8 mouse cellular contexts compared by ENCODE assay signal in genomic region chr1:135248434-135248850, GRCm38 (mm10). TPM values are rescaled to one million over a fixed set of nuclear protein-coding genes. Genes with fewer than 3 reads are reported as not detected.
DNase-seq lines count a peak whose midpoint lies in the region; ATAC-seq and TF ChIP-seq lines count a peak whose summit lies in the region.

No protein-coding gene starts in this region.

- no peak overlapping the region for H3K9ac ChIP-seq in limb, embryonic 15.5 days
- H3K9ac ChIP-seq in neural tube, embryonic 13.5 days, result peak overlapping the region; percentile 62

- intact Hi-C loops in heart, postnatal 10 days (cut with DNase I), result no loop called here

- ATAC-seq in limb, embryonic 15.5 days (ENCODE audit: insufficient number of reproducible peaks, low FRiP score, low TSS enrichment, low read depth), result no peak
- peak; percentile 90 for ATAC-seq in neural tube, embryonic 13.5 days (ENCODE audit: low read depth)

- H3K27me3 ChIP-seq in E14TG2a.4 (ENCODE audit: insufficient read depth, low read length), result no peaks in the 10 kb centered on the region
- H3K27me3 ChIP-seq in limb, embryonic 15.5 days, result peaks cover 3% of the 10 kb centered on the region; the same call in 1 of the 2 replicates
- H3K27me3 ChIP-seq in neural tube, embryonic 13.5 days, result no peaks in the 10 kb centered on the region

- 0 out of 2 replicates have a peak overlapping the region, but pooled peaks have one; percentile 29 for H3K4me2 ChIP-seq in limb, embryonic 15.5 days
- peak overlapping the region; percentile 58 for H3K4me2 ChIP-seq in neural tube, embryonic 13.5 days

- no peaks in the 10 kb centered on the region for H3K9me3 ChIP-seq in E14TG2a.4 (ENCODE audit: low read length)
- H3K9me3 ChIP-seq in limb, embryonic 15.5 days, result no peaks in the 10 kb centered on the region
- no peaks in the 10 kb centered on the region for H3K9me3 ChIP-seq in neural tube, embryonic 13.5 days

- H3K27ac ChIP-seq in limb, embryonic 15.5 days, result no peak overlapping the region
- H3K27ac ChIP-seq in neural tube, embryonic 13.5 days (replicated peaks), result 0 out of 2 replicates have a peak overlapping the region, but pooled peaks have one; percentile 3

- no peak for TF ChIP-seq CTCF in E14TG2a.4 (conservative IDR thresholded peaks at IDR 0.05; ENCODE audit: low read length)

- H3K36me3 ChIP-seq in E14TG2a.4 (ENCODE audit: insufficient read depth, low read length), result peaks cover 9% of the 10 kb centered on the region
- no peaks in the 10 kb centered on the region for H3K36me3 ChIP-seq in limb, embryonic 15.5 days
- no peaks in the 10 kb centered on the region for H3K36me3 ChIP-seq in neural tube, embryonic 13.5 days

- peaks cover 58% of the 10 kb centered on the region for H3K4me1 ChIP-seq in E14TG2a.4 (replicated peaks; ENCODE audit: low read depth, low read length)
- H3K4me1 ChIP-seq in limb, embryonic 15.5 days, result peaks cover 11% of the 10 kb centered on the region
- H3K4me1 ChIP-seq in neural tube, embryonic 13.5 days (replicated peaks), result peaks cover 9% of the 10 kb centered on the region; the same call in 1 of the 2 replicates

- H3K4me3 ChIP-seq in E14TG2a.4 (replicated peaks; ENCODE audit: low read length), result peak overlapping the region; percentile 73
- H3K4me3 ChIP-seq in limb, embryonic 15.5 days, result 0 out of 2 replicates have a peak overlapping the region, but pooled peaks have one; percentile 2
- peak overlapping the region; percentile 42 for H3K4me3 ChIP-seq in neural tube, embryonic 13.5 days

- 4% methylated on average over 15 of the region's 15 CpGs for WGBS in limb, embryonic 15.5 days
- 4% methylated on average over 15 of the region's 15 CpGs for WGBS in neural tube, embryonic 13.5 days

- peak; percentile 66 to 70 for DNase-seq in cerebellum, adult 18-20 months
- DNase-seq in frontal cortex, adult 2 months (ENCODE audit: extremely low spot score in 1 of 2, low spot score in 1 of 2), result peak; percentile 27 to 72
- peak; percentile 89 to 95 for DNase-seq in kidney, postnatal 25 days
- no peak for DNase-seq in gastrocnemius, postnatal 4 days (ENCODE audit: low spot score in 2 of 2)
- DNase-seq in heart, postnatal 10 days, result no peak

RNA-seq across cellular contexts. Expression of gene Elf3, which starts 9.9 kb away (rescaled TPM):
- polyA plus RNA-seq in frontal cortex, adult 2 months (2012; rRNA removed), result 0.10 and 0.21 TPM in 2 replicates
- 14.3 and 14.9 TPM in 2 replicates for polyA plus RNA-seq in limb, embryonic 15.5 days (2015; fragmentation: Nextera tagmentation; extraction: Ambion mirVana)
- polyA plus RNA-seq in neural tube, embryonic 13.5 days (2015; fragmentation: Nextera tagmentation; extraction: Ambion mirVana), result 0.52 and 0.59 TPM in 2 replicates
- under 1 TPM; 0.42 to 0.44 TPM for total RNA-seq in gastrocnemius, postnatal 4 days (2021)
- under 1 TPM; 0.19 to 0.30 TPM for total RNA-seq in heart, postnatal 10 days (2021)

RNA-seq across cellular contexts. Expression of gene Rnpep, which starts 35.4 kb away (rescaled TPM):
- polyA plus RNA-seq in frontal cortex, adult 2 months (2012; rRNA removed), result 56.6 and 64.8 TPM in 2 replicates
- polyA plus RNA-seq in limb, embryonic 15.5 days (2015; fragmentation: Nextera tagmentation; extraction: Ambion mirVana), result 84.7 and 86.3 TPM in 2 replicates
- polyA plus RNA-seq in neural tube, embryonic 13.5 days (2015; fragmentation: Nextera tagmentation; extraction: Ambion mirVana), result 104 and 106 TPM in 2 replicates
- total RNA-seq in gastrocnemius, postnatal 4 days (2021), result 10 to 100 TPM; 22.7 to 24.2 TPM
- 10 to 100 TPM; 20.4 to 21.5 TPM for total RNA-seq in heart, postnatal 10 days (2021)

Comparison
In these comparisons a context has a peak if more than half of its experiments do, and no peak if none do; other contexts are left out.
1. H3K4me3 ChIP-seq: peak in every context shown above with its lines; median percentile 73 in E14TG2a.4; 42 in neural tube, embryonic 13.5 days; 2 in limb, embryonic 15.5 days.
2. DNase-seq: peak in cerebellum, adult 18-20 months (2 of 2), frontal cortex, adult 2 months (2 of 2) and kidney, postnatal 25 days (2 of 2); none in gastrocnemius, postnatal 4 days (0 of 2) and heart, postnatal 10 days (0 of 2).